Mouse (Mus musculus) right cerebral cortex, postnatal 36 days (tissue): ENCODE measurements around the gene E130114P18Rik.
A peak's percentile ranks its signal among the peaks of the same experiment; 100 is the strongest.

Experiments used
- DNase-seq, 2 experiments: peaks; one replicate each; pipeline ENCODE4 v3.0.0; 2022; ENCODE audit warnings: low spot score in 2 of 2, mixed read lengths in 1 of 2

E130114P18Rik gene

GRCm38 (mm10) chr4:97657586-97657985 lies 120.3 kb downstream of the E130114P18Rik start:
- DNase-seq = no peak

- DNase-seq = no peak
Observed at GRCm38 (mm10) chr4:97649626-97650015, 128.3 kb downstream of the E130114P18Rik start.

GRCm38 (mm10) chr4:97648825-97649625 lies 128.9 kb downstream of the E130114P18Rik start:
- DNase-seq = peak; percentile 71 to 80

- no peak for DNase-seq
Observed at GRCm38 (mm10) chr4:97648436-97648707, 129.5 kb downstream of the E130114P18Rik start.

GRCm38 (mm10) chr4:97647700-97648435 lies 130.0 kb downstream of the E130114P18Rik start:
- peak; percentile 16 to 32 for DNase-seq

GRCm38 (mm10) chr4:97647236-97647635 lies 130.6 kb downstream of the E130114P18Rik start:
- DNase-seq = no peak

GRCm38 (mm10) chr4:97640385-97640784 lies 137.5 kb downstream of the E130114P18Rik start:
- no peak for DNase-seq

GRCm38 (mm10) chr4:97636569-97636968 lies 141.3 kb downstream of the E130114P18Rik start:
- DNase-seq = no peak

- no peak for DNase-seq
Observed at GRCm38 (mm10) chr4:97635757-97636292, 142.1 kb downstream of the E130114P18Rik start.

- no peak for DNase-seq
Observed at GRCm38 (mm10) chr4:97635296-97635755, 142.6 kb downstream of the E130114P18Rik start.

- no peak for DNase-seq
Observed at GRCm38 (mm10) chr4:97628881-97629605, 148.8 kb downstream of the E130114P18Rik start.

- DNase-seq = no peak
Observed at GRCm38 (mm10) chr4:97626002-97626720, 151.7 kb downstream of the E130114P18Rik start.

GRCm38 (mm10) chr4:97623165-97623564 lies 154.7 kb downstream of the E130114P18Rik start:
- DNase-seq = no peak

- no peak for DNase-seq
Observed at GRCm38 (mm10) chr4:97621731-97622130, 156.1 kb downstream of the E130114P18Rik start.

- no peak for DNase-seq
Observed at GRCm38 (mm10) chr4:97620409-97620808, 157.5 kb downstream of the E130114P18Rik start.

- DNase-seq = peak; percentile 56 to 60
Observed at GRCm38 (mm10) chr4:97618668-97619373, 159.1 kb downstream of the E130114P18Rik start.

- no peak for DNase-seq
Observed at GRCm38 (mm10) chr4:97615031-97615430, 162.8 kb downstream of the E130114P18Rik start.

GRCm38 (mm10) chr4:97611251-97611847 lies 166.5 kb downstream of the E130114P18Rik start:
- DNase-seq = peak; percentile 14 to 42

GRCm38 (mm10) chr4:97609831-97610727 lies 167.8 kb downstream of the E130114P18Rik start:
- no peak for DNase-seq
